Mouse (Mus musculus): ENCODE data around the gene Dnal4.

Dnal4 gene

GRCm38 (mm10) chr15:79800701-79801100, 23.1 kb upstream of the Dnal4 start:
- DNase-seq (ENCODE audit: low spot score) = no peak

- no peak for DNase-seq (ENCODE audit: low spot score)
Observed at GRCm38 (mm10) chr15:79798591-79798990, 20.9 kb upstream of the Dnal4 start.

- DNase-seq (ENCODE audit: low spot score) = no peak
Observed at GRCm38 (mm10) chr15:79797680-79798079, 20.0 kb upstream of the Dnal4 start.

GRCm38 (mm10) chr15:79797096-79797495, 19.4 kb upstream of the Dnal4 start:
- DNase-seq (ENCODE audit: low spot score) = no peak

GRCm38 (mm10) chr15:79796256-79796655, 18.6 kb upstream of the Dnal4 start:
- no peak for DNase-seq (ENCODE audit: low spot score)

GRCm38 (mm10) chr15:79794173-79794572, 16.5 kb upstream of the Dnal4 start:
- DNase-seq (ENCODE audit: low spot score) = peak; percentile 49

- DNase-seq (ENCODE audit: low spot score) = no peak
Observed at GRCm38 (mm10) chr15:79793076-79793475, 15.4 kb upstream of the Dnal4 start.

- DNase-seq (ENCODE audit: low spot score) = peak; percentile 70
Observed at GRCm38 (mm10) chr15:79792455-79792854, 14.8 kb upstream of the Dnal4 start.

- DNase-seq (ENCODE audit: low spot score) = peak; percentile 81
Observed at GRCm38 (mm10) chr15:79791502-79791901, 13.9 kb upstream of the Dnal4 start.

- no peak for DNase-seq (ENCODE audit: low spot score)
Observed at GRCm38 (mm10) chr15:79790905-79791304, 13.3 kb upstream of the Dnal4 start.

GRCm38 (mm10) chr15:79790111-79790510, 12.5 kb upstream of the Dnal4 start:
- no peak for DNase-seq (ENCODE audit: low spot score)

- DNase-seq (ENCODE audit: low spot score) = no peak
Observed at GRCm38 (mm10) chr15:79787815-79788214, 10.2 kb upstream of the Dnal4 start.

GRCm38 (mm10) chr15:79785056-79785455, 7.4 kb upstream of the Dnal4 start:
- DNase-seq (ENCODE audit: low spot score) = no peak

- DNase-seq (ENCODE audit: low spot score) = no peak
Observed at GRCm38 (mm10) chr15:79775662-79776061, 2.0 kb downstream of the Dnal4 start.

- peak; percentile 97 for DNase-seq (ENCODE audit: low spot score)
Observed at GRCm38 (mm10) chr15:79774117-79775027, 3.3 kb downstream of the Dnal4 start.

GRCm38 (mm10) chr15:79770629-79771240, 6.9 kb downstream of the Dnal4 start:
- no peak for DNase-seq (ENCODE audit: low spot score)

- DNase-seq (ENCODE audit: low spot score) = no peak
Observed at GRCm38 (mm10) chr15:79768302-79768701, 9.3 kb downstream of the Dnal4 start.

- DNase-seq (ENCODE audit: low spot score) = no peak
Observed at GRCm38 (mm10) chr15:79767327-79767961, 10.2 kb downstream of the Dnal4 start.

GRCm38 (mm10) chr15:79766586-79767071, 11.0 kb downstream of the Dnal4 start:
- no peak for DNase-seq (ENCODE audit: low spot score)

GRCm38 (mm10) chr15:79766168-79766567, 11.5 kb downstream of the Dnal4 start:
- DNase-seq (ENCODE audit: low spot score) = no peak

GRCm38 (mm10) chr15:79765361-79765760, 12.3 kb downstream of the Dnal4 start:
- DNase-seq (ENCODE audit: low spot score) = no peak

- no peak for DNase-seq (ENCODE audit: low spot score)
Observed at GRCm38 (mm10) chr15:79764539-79765267, 12.9 kb downstream of the Dnal4 start.
